Mouse (Mus musculus) ES-Bruce4 (cell line): ENCODE results near the gene Dis3l2.

Source experiments
- CTCF ChIP-seq: IDR thresholded peaks from one replicate; pipeline ENCODE4 v1.8.1; 2011; ENCODE audit warnings: low read depth, low read length
- EP300 ChIP-seq: IDR thresholded peaks from 2 replicates; pipeline ENCODE4 v1.6.1; 2011; ENCODE audit warnings: low read depth, low read length; ENCODE audit not compliant: insufficient read depth
- POLR2A ChIP-seq: IDR thresholded peaks from one replicate; pipeline ENCODE4 v1.8.1; 2011; ENCODE audit warnings: low read length; ENCODE audit not compliant: insufficient read depth

DNA sequence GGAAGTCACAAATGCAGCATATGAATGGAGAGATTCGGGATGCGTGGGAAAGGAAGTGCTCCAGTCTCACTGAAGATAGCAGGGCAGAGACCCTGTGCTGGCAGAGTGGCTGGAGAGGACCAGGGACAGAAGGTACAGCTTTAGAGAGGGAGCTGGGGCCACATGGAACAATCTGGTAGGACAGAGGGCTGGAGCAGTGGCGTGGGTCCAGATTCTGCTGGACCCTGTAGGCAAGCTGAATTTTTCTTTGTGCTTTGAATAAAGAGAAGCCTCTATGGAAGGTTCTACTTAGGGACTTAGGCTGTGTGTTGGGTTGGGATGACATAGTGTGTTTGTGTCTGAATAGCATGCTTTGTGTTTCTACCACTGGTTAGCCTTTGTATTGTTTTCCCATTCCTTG is 1.9 kb downstream of the Dis3l2 start:
- no peak for TF ChIP-seq CTCF
- TF ChIP-seq EP300: no peak
- TF ChIP-seq POLR2A: no peak
